Mouse (Mus musculus): ENCODE results near the gene Vpreb2.

GRCm38 (mm10) chr16:18027371-18027770 lies 47.1 kb downstream of the Vpreb2 start:
- TF ChIP-seq CTCF (IDR thresholded peaks at IDR 0.05; ENCODE audit: borderline replicate concordance, control insufficient read depth, extremely low read depth, insufficient read depth, low read length, poor library complexity), result no peak
- TF ChIP-seq POLR2A (IDR thresholded peaks at IDR 0.05; ENCODE audit: control insufficient read depth, extremely low read depth, insufficient read depth, low read length, poor library complexity), result no peak
